Mouse (Mus musculus) forebrain, embryonic 12.5 days (tissue): Measurements from ENCODE around the gene 1110051M20Rik. TPM values are rescaled to one million over a fixed set of nuclear protein-coding genes. Genes with fewer than 3 reads are reported as not detected.
A peak's percentile ranks its signal among the peaks of the same experiment; 100 is the strongest.

Experiments used
- ATAC-seq: fragments of 200-750 bp; cut with Nextera tagmentation; 2 replicates; pipeline ENCODE4 v1.8.0; 2017; ENCODE audit warnings: moderate TSS enrichment; ENCODE audit not compliant: low FRiP score
- H3K27ac ChIP-seq: fragments of 300-500 bp; sonication (generic); 2 replicates; pipeline ENCODE4 v1.5.1; 2016; ENCODE audit warnings: mild to moderate bottlenecking
- H3K27me3 ChIP-seq: fragments of 300-500 bp; sonication (generic); 2 replicates; pipeline ENCODE4 v1.6.1; 2016; ENCODE audit warnings: mild to moderate bottlenecking
- H3K36me3 ChIP-seq: fragments of 300-500 bp; sonication (generic); replicated peaks from 2 replicates; pipeline ENCODE4 v1.6.1; 2016; ENCODE audit warnings: mild to moderate bottlenecking
- H3K4me1 ChIP-seq: fragments of 300-500 bp; sonication (generic); 2 replicates; pipeline ENCODE4 v1.6.1; 2016
- H3K4me2 ChIP-seq: fragments of 300-500 bp; sonication (generic); 2 replicates; pipeline ENCODE4 v1.6.1; 2016; ENCODE audit warnings: mild to moderate bottlenecking, moderate library complexity
- H3K4me3 ChIP-seq: fragments of 300-500 bp; sonication (generic); replicated peaks from 2 replicates; pipeline ENCODE4 v1.5.1; 2016; ENCODE audit warnings: mild to moderate bottlenecking
- H3K9ac ChIP-seq: fragments of 300-500 bp; sonication (generic); 2 replicates; pipeline ENCODE4 v1.6.1; 2016; ENCODE audit warnings: mild to moderate bottlenecking
- H3K9me3 ChIP-seq: fragments of 300-500 bp; sonication (generic); 2 replicates; pipeline ENCODE4 v1.6.1; 2016
- WGBS: fragments of 180-500 bp; shearing (Covaris S2); methylation state at CpG from one replicate; pipeline ENCODE4 v1.1.7; 2016; 5-methylcytosine and 5-hydroxymethylcytosine counted together
- polyA plus RNA-seq: library from polyadenylated mRNA; unstranded; fragments of >200 nt; fragmentation: Nextera tagmentation; extraction: Ambion mirVana; gene quantifications from 2 replicates; pipeline ENCODE4 v1.2.1, GENCODE M21; 2016

Gene 1110051M20Rik
- polyA plus RNA-seq, 1 experiment from 2014 or later = 110 TPM

DNA sequence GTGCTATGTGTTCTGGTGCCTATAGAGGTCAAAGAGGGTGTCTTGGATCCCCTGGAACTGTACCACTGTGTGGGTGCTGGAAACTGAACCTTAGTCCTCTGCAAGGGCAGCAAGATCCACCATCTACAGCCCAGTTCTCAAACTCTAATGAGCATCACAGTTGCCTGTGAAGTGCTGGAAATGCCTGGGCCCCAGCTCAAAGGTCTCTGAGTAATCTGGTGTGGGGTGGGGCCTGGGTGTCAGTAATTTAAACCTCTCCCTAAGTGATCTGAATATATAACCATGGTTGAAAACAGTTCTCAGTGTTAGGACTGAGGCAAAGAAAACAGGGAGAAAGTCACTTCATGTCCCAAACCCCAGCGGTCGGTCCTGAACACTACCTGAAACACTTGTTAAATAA lies 81.2 kb downstream of the 1110051M20Rik start:
- Histone ChIP-seq H3K4me3 (no peak overlapping the region), H3K9ac (no peak overlapping the region), H3K27me3 (no peaks in the 10 kb centered on the region), H3K36me3 (no peaks in the 10 kb centered on the region), H3K4me1 (no peaks in the 10 kb centered on the region), H3K9me3 (no peaks in the 10 kb centered on the region), H3K4me2 (no peak overlapping the region), H3K27ac (no peak overlapping the region)
- WGBS = 95% methylated on average over 2 of the region's 2 CpGs
- ATAC-seq = no peak

DNA sequence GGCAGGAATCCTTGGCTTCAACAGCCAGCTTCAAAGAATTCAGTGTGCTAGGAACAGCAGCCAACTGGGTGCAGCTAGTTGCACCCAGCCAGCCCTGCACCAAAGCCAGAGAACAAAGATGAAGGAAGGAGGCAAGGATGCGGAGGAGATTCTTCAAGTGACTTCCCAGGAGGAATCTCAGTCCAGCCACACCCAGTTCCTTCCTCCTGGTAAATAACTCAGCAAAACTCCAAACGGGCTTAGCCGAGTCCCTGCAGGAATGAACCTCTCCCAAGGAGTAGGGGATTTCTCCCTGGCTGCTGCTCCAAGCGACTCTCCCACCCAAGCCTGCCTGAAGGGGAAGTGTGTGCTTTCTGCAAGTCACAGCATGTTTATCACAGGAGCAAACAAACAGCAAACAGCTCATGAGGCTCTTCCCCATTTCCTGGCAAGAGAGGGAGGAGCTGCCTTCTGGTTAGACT lies 83.4 kb downstream of the 1110051M20Rik start:
- Histone ChIP-seq H3K4me3 (no peak overlapping the region), H3K9ac (no peak overlapping the region), H3K27me3 (no peaks in the 10 kb centered on the region), H3K9me3 (no peaks in the 10 kb centered on the region), H3K4me2 (no peak overlapping the region), H3K4me1 (no peaks in the 10 kb centered on the region), H3K36me3 (no peaks in the 10 kb centered on the region), H3K27ac (no peak overlapping the region)
- WGBS = 39% methylated on average over 4 of the region's 4 CpGs
- ATAC-seq = no peak

DNA sequence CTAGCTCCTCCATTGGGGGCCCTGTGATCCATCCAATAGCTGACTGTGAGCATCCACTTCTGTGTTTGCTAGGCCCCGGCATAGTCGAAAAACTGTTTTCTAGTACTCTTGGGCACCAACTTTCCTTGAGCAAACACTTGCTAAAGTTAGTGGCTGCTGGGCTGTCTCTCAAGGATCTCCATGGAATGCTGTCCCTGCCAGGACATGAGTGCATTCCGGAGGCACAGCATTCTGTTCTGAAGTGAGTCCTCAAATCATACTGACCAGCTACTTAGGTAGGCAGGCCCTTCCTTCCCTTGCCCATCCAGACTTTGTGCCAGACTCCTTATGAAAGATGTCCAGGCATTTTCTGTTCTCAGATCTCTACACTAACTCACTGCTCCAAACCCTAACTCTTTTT lies 88.7 kb downstream of the 1110051M20Rik start:
- Histone ChIP-seq H3K4me3 (no peak overlapping the region), H3K27me3 (no peaks in the 10 kb centered on the region), H3K4me1 (peaks cover 5% of the 10 kb centered on the region; the same call in 1 of the 2 replicates), H3K9ac (no peak overlapping the region), H3K36me3 (no peaks in the 10 kb centered on the region), H3K4me2 (no peak overlapping the region), H3K9me3 (no peaks in the 10 kb centered on the region), H3K27ac (no peak overlapping the region)
- no peak for ATAC-seq
- WGBS = 92% methylated on average over 3 of the region's 3 CpGs

DNA sequence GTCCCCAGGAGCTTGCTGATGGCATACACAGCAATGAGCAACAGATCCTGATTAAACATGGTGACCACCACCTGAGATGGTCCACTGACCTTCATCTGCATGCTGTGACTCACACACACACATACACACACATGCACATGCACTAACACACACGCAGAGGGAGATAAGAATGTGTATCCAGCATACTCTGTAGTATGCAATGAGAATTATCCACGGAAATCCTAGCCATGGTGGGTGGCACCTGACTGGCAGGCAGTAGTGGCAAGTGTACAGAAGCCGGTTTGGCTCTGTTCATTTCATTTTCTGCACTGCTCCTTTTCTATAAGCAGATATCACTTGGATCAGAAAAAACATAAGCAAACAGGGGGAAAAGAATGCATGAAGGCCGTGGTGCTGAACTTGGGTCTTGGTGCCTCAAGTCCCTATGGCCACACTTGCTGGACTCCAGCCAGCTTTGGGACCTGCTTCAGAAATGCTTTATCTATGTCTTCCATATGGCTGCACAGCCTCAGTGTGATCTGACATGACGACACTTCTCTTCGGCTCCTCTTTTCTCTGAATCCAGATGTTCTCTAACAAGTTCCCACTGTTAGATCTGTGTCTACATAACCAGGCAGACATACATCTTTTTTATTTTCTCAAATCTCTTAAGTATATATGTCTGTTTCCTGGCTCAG lies 89.6 kb downstream of the 1110051M20Rik start:
- H3K36me3 ChIP-seq = no peaks in the 10 kb centered on the region
- H3K27ac ChIP-seq = no peak overlapping the region
- no peaks in the 10 kb centered on the region for H3K27me3 ChIP-seq
- H3K9me3 ChIP-seq = no peaks in the 10 kb centered on the region
- no peak overlapping the region for H3K4me3 ChIP-seq
- peaks cover 8% of the 10 kb centered on the region; the same call in 1 of the 2 replicates for H3K4me1 ChIP-seq
- no peak for ATAC-seq
- WGBS = 83% methylated on average over 6 of the region's 6 CpGs
- no peak overlapping the region for H3K4me2 ChIP-seq
- H3K9ac ChIP-seq = no peak overlapping the region

DNA sequence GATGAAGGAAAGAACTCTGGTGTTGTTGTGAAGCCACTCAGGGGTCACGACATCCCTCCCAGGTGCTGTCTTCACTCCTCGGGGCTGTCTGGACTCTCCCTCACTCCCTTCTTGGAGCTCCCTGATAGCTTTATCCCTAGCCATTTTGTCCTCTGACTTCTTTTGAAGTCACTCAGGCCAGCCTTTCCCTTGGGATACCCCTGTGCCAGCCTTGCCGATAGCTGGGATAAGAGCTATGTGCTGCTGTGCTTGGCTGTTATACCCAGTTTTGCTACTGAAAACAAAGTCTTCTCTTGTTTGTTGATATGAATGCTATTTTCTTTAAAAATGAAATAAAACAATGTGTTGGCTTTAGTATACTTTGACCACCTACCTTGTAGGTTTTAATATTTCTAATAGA lies 90.7 kb downstream of the 1110051M20Rik start:
- H3K4me2 ChIP-seq = no peak overlapping the region
- H3K4me3 ChIP-seq = no peak overlapping the region
- H3K36me3 ChIP-seq = no peaks in the 10 kb centered on the region
- H3K9me3 ChIP-seq = no peaks in the 10 kb centered on the region
- no peaks in the 10 kb centered on the region for H3K27me3 ChIP-seq
- H3K27ac ChIP-seq = no peak overlapping the region
- WGBS = 61% methylated on average over 3 of the region's 3 CpGs
- no peak for ATAC-seq
- H3K4me1 ChIP-seq = peaks cover 12% of the 10 kb centered on the region; the same call in 1 of the 2 replicates
- H3K9ac ChIP-seq = no peak overlapping the region

DNA sequence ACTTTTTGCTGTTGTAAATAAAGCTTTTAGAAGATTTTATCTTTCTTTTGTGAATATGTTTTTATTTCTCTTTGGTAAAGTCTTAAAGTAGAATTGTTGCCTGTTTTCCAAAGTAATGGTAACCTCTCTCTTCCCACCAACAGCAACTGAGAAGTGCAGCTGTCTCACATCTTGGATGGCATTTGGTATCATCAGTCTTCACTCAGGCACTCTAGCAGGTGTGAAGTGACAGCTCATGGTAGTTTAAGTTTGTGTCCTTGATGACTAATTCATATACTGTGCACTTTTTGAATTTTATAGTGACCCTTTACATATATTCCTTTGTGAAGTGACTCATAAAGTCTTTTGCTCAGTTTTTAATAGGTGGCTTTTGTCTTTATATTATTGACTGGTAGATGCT lies 92.7 kb downstream of the 1110051M20Rik start:
- no peak overlapping the region for H3K4me3 ChIP-seq

DNA sequence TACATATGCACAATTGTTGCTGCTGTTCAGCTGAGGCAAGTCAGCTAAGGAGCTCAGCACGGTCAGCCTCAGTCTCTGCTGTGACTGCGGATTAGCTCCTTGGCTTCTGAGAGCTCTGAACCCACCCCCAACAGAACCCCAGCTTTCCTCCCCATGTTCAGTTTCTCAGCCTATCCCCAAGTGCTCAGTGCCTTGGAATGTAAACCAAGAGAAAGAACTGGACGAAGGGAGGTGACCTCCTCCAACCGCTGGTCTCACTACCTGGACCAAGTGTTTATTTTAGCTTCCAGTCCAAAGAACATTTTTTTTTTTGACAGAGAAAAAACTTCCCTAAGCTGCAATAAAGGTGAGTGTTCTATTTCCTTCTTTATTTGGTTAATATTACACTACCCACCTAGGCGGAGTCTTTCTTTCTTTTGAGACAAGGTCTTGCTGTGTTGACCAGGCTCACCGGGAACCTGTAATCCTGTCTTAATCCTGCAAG lies 94.5 kb downstream of the 1110051M20Rik start:
- Histone ChIP-seq H3K4me3 (no peak overlapping the region), H3K4me1 (peaks cover 12% of the 10 kb centered on the region; the same call in 1 of the 2 replicates), H3K9me3 (no peaks in the 10 kb centered on the region), H3K4me2 (no peak overlapping the region), H3K27ac (no peak overlapping the region), H3K9ac (no peak overlapping the region), H3K36me3 (no peaks in the 10 kb centered on the region), H3K27me3 (0 out of 2 replicates have a peak, but pooled peaks cover 5% of the 10 kb centered on the region)
- ATAC-seq = no peak
- 53% methylated on average over 6 of the region's 6 CpGs for WGBS

More for the DNA sequence above, 92.7 kb downstream of the 1110051M20Rik start:
- Histone ChIP-seq H3K27me3 (no peaks in the 10 kb centered on the region), H3K27ac (no peak overlapping the region), H3K4me1 (peaks cover 12% of the 10 kb centered on the region; the same call in 1 of the 2 replicates), H3K9ac (no peak overlapping the region), H3K9me3 (no peaks in the 10 kb centered on the region), H3K4me2 (no peak overlapping the region), H3K36me3 (no peaks in the 10 kb centered on the region)
- no peak for ATAC-seq

DNA sequence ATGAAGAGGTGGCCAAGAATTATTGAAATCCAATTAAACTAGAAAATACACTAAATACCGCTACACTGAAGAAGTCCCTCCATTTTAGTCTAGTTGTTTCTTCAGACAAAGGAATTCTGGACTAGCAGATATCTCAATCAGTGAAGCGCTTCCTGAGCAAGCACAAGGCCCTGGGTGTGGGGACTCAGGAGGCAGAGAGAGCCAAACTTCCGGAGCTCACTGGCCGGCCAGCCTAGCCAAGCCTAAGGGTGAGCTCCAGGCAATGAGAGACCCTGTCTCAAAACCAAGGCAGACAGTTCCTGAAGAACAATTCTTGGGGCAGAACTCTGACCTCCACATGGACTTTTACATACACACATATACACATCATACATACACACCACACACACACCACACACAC lies 95.6 kb downstream of the 1110051M20Rik start:
- Histone ChIP-seq H3K27me3 (0 out of 2 replicates have a peak, but pooled peaks cover 5% of the 10 kb centered on the region), H3K4me3 (no peak overlapping the region), H3K9ac (no peak overlapping the region), H3K4me2 (no peak overlapping the region), H3K4me1 (peaks cover 7% of the 10 kb centered on the region; the same call in 1 of the 2 replicates), H3K27ac (no peak overlapping the region), H3K36me3 (no peaks in the 10 kb centered on the region), H3K9me3 (no peaks in the 10 kb centered on the region)
- ATAC-seq = no peak
- WGBS = 64% methylated on average over 4 of the region's 4 CpGs

DNA sequence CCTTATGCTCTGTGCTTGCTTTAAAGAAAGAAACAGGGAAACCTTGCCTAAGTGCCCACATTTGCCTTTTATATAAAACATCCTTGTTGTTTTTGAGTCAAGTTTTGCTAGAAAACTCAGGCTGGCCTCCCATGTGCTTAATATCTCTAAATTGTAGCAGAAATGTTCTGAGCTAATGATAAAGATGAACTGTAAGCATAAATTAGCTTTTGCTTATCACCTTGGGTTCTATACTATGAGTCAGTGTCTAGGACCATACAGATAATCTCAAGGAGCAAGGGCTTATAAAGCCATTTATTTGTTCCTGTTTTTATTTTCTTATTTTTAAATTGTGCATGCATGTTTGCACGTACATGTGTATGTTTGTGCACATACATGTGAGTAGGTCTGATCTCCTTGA lies 98.9 kb downstream of the 1110051M20Rik start:
- Histone ChIP-seq H3K27ac (no peak overlapping the region), H3K4me1 (peaks cover 7% of the 10 kb centered on the region; the same call in 1 of the 2 replicates), H3K4me2 (no peak overlapping the region), H3K9ac (no peak overlapping the region), H3K4me3 (no peak overlapping the region), H3K36me3 (no peaks in the 10 kb centered on the region), H3K27me3 (0 out of 2 replicates have a peak, but pooled peaks cover 5% of the 10 kb centered on the region), H3K9me3 (no peaks in the 10 kb centered on the region)
- no peak for ATAC-seq
- 91% methylated on average over 1 of the region's 1 CpGs for WGBS

DNA sequence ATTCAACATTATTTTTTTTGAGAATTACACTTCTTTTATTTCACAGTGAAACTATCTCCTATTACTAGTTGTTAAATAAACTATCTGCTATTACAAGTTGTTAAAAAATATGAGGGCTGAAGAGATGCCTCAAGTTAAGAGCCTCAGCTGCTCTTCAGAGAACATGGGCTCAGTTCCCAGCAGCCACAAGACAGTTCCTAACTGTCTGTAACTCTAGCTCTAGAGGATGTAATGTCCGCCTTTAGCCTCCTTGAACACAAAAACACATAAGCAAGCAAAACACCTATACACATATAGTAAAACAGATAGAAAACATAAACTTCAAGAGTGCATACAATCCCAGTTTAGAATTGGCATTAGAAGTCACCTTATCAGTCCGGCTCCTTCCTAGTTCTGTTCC lies 104.9 kb downstream of the 1110051M20Rik start:
- no peak overlapping the region for H3K27ac ChIP-seq
- H3K9me3 ChIP-seq = no peaks in the 10 kb centered on the region
- H3K4me3 ChIP-seq = no peak overlapping the region
- H3K9ac ChIP-seq = no peak overlapping the region
- H3K4me1 ChIP-seq = peaks cover 1% of the 10 kb centered on the region; the same call in 1 of the 2 replicates
- H3K36me3 ChIP-seq = 0 out of 2 replicates have a peak, but pooled peaks cover 2% of the 10 kb centered on the region
- WGBS = 94% methylated on average over 2 of the region's 2 CpGs
- no peaks in the 10 kb centered on the region for H3K27me3 ChIP-seq
- ATAC-seq = no peak
- no peak overlapping the region for H3K4me2 ChIP-seq

DNA sequence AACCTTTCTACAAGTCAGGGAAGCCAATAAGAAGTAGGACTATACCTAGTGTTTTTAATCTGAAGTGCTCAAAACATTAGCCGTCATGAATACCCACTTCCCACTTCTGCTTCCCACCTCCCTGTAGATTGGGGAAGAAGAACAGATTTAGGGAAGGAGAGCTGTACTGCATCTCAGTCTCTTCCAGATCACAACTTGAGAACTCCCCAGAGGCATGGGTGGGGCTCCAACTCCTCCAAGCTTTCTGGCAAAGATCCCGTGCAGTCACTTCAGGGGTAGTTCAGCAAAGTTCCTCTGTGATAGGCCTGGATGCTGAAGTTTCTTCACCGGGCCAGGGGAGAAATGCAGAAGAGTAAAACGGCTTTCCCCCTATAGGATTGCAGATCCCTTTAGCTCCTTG lies 109.4 kb downstream of the 1110051M20Rik start:
- Histone ChIP-seq H3K9ac (no peak overlapping the region), H3K27ac (no peak overlapping the region), H3K4me1 (peaks cover 28% of the 10 kb centered on the region), H3K4me3 (no peak overlapping the region), H3K36me3 (0 out of 2 replicates have a peak, but pooled peaks cover 2% of the 10 kb centered on the region), H3K4me2 (no peak overlapping the region), H3K27me3 (no peaks in the 10 kb centered on the region), H3K9me3 (no peaks in the 10 kb centered on the region)
- 81% methylated on average over 4 of the region's 4 CpGs for WGBS
- ATAC-seq = no peak

DNA sequence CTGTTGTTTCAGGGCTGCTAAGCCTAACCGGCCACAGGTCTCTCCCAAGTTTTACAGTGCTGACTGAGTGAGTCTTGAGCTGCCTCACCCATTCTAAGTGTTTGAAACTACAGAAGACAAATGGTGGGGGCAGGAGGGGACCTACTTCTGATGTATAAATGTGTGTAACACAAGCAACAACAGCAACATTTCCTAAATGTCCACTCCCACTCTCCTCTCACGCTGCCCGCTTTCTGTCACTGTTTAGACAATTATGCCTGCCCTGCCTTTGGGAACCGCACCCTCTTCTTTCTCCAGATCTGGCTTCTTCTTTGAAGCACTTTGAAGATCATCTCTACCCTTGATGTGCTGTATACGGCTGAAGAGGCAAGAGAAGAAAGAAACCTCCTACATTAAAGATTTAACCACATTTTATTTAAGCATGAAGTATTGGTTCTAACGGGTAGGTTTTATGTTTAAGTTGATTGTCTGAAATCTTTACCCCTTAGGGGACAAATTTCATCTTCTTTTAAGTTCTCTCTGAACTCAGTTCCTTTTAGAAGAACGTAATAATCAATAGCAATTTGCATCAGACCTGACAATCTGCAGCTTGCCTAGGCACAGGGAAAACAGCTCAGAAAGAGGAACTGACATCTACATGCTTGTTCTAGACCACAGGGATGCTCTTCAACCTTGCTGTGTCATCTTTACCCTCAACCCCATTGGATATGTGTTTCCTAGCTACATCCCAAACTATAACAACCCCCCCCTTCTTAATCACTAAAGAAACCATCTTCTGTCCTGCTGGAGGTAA lies 113.3 kb downstream of the 1110051M20Rik start:
- no peak for ATAC-seq

More for the DNA sequence above, 113.3 kb downstream of the 1110051M20Rik start:
- Histone ChIP-seq H3K27me3 (no peaks in the 10 kb centered on the region), H3K4me1 (peaks cover 56% of the 10 kb centered on the region), H3K9me3 (no peaks in the 10 kb centered on the region), H3K4me3 (no peak overlapping the region), H3K36me3 (no peaks in the 10 kb centered on the region), H3K9ac (no peak overlapping the region), H3K4me2 (no peak overlapping the region), H3K27ac (peak overlapping the region; percentile 95)
- 69% methylated on average over 7 of the region's 7 CpGs for WGBS
